ENCODE assay signal across 38 mouse cellular contexts in the genomic region with DNA sequence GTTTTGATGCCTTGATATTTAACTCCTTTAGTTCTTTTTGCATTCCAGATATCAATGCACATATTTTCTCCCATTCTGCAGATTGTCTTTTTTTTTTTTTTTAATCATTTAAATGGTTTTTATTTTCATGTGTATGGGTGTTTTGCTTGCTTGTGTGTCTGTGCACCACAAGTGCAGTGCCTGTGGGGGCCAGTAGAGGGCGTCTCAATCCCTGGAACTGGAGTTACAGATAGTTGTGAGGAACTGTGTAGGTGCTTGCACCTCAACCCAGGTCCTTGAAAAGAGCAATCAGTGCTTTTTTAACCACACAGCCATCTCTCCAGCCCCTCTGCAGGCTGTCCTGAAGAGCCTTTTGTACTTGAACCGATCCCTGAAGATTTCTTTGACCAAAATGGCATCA. TPM values are rescaled to one million over a fixed set of nuclear protein-coding genes. Genes with fewer than 3 reads are reported as not detected.
DNase-seq lines count a peak whose midpoint lies in the region; ATAC-seq and TF ChIP-seq lines count a peak whose summit lies in the region.
"Had no signal": no experiment of that assay in that cellular context is flagged by ENCODE, and none has a peak within 500 bp of the region (broad histone marks: within the 10 kb centered on the region; RNA-seq: fewer than 3 reads in every experiment).

No protein-coding gene starts in this region.

- no peak for DNase-seq in layer of hippocampus, adult 2 months (ENCODE audit: low spot score in 2 of 2)
- no peak for DNase-seq in layer of hippocampus, postnatal 14 days (ENCODE audit: low spot score in 2 of 2)
- DNase-seq in testis, postnatal 10 days (ENCODE audit: low spot score): no peak
- peak; percentile 50 for DNase-seq in ZHBTc4 (ENCODE audit: low read depth, low spot score)
- DNase-seq in stomach, postnatal 0 days (ENCODE audit: low spot score): no peak
- DNase-seq in embryo, embryonic 10 days (ENCODE audit: low spot score): no peak
- no peak for DNase-seq in thymus, adult 18-20 months
- DNase-seq: B cell, adult 2 months; cerebellum, adult 11-12 months; cerebellum, adult 9-11 months; gastrocnemius, postnatal 14 days; heart, adult 11 months; heart, postnatal 4 days; kidney, postnatal 25 days; layer of hippocampus, postnatal 36 days; right cerebral cortex, adult 18-20 months; thymus, postnatal 14 days had no signal

- no peak for TF ChIP-seq EP300 in stomach, postnatal 0 days (optimal IDR thresholded peaks at IDR 0.05)

- no peak overlapping the region for H3K4me2 ChIP-seq in stomach, postnatal 0 days (replicated peaks; ENCODE audit: low read depth)
- H3K4me2 ChIP-seq: embryonic facial prominence, embryonic 13.5 days; heart, embryonic 11.5 days; hindbrain, embryonic 13.5 days; kidney, embryonic 15.5 days; limb, embryonic 12.5 days; liver, embryonic 15.5 days; lung, embryonic 15.5 days; midbrain, embryonic 11.5 days; neural tube, embryonic 12.5 days had no signal

- H3K27me3 ChIP-seq in testis, adult 2 months (ENCODE audit: control insufficient read depth, insufficient read depth, low read length): no peaks in the 10 kb centered on the region
- no peaks in the 10 kb centered on the region for H3K27me3 ChIP-seq in stomach, postnatal 0 days (ENCODE audit: control insufficient read depth, insufficient read depth, low read length)
- H3K27me3 ChIP-seq: lung, embryonic 15.5 days had no signal

- TF ChIP-seq CTCF in layer of hippocampus, adult 2 months (conservative IDR thresholded peaks at IDR 0.05): peak; percentile 40
- TF ChIP-seq CTCF in testis, adult 2 months (IDR thresholded peaks at IDR 0.05; ENCODE audit: control insufficient read depth, insufficient read depth, insufficient replicate concordance, low read depth, low read length): peak; percentile 59; the same call in 1 of the 2 replicates
- peak; percentile 15; the same call in 1 of the 2 replicates for TF ChIP-seq CTCF in stomach, postnatal 0 days (IDR thresholded peaks at IDR 0.05; ENCODE audit: low read depth)

- H3K4me1 ChIP-seq in testis, adult 2 months (ENCODE audit: control insufficient read depth, insufficient read depth, low read length): peaks cover 2% of the 10 kb centered on the region
- H3K4me1 ChIP-seq in stomach, postnatal 0 days (replicated peaks; ENCODE audit: control insufficient read depth, insufficient read depth): no peaks in the 10 kb centered on the region
- H3K4me1 ChIP-seq: embryonic facial prominence, embryonic 13.5 days; limb, embryonic 12.5 days; liver, embryonic 15.5 days; lung, embryonic 15.5 days; neural tube, embryonic 12.5 days had no signal

- H3K4me3 ChIP-seq in layer of hippocampus, adult 2 months: no peak overlapping the region
- H3K4me3 ChIP-seq in testis, adult 2 months (ENCODE audit: control insufficient read depth, low read depth, low read length): no peak overlapping the region
- H3K4me3 ChIP-seq in stomach, postnatal 0 days (ENCODE audit: low read depth, low read length): no peak overlapping the region
- H3K4me3 ChIP-seq: embryonic facial prominence, embryonic 13.5 days; forebrain, embryonic 10.5 days; hindbrain, embryonic 13.5 days; kidney, embryonic 15.5 days; limb, embryonic 12.5 days; liver, embryonic 15.5 days; lung, embryonic 15.5 days; neural tube, embryonic 12.5 days had no signal

- H3K9ac ChIP-seq in stomach, postnatal 0 days (ENCODE audit: low read length): no peak overlapping the region
- H3K9ac ChIP-seq: embryonic facial prominence, embryonic 13.5 days; hindbrain, embryonic 13.5 days; kidney, embryonic 15.5 days; limb, embryonic 12.5 days; liver, embryonic 15.5 days; lung, embryonic 15.5 days; neural tube, embryonic 12.5 days had no signal

- no peaks in the 10 kb centered on the region for H3K36me3 ChIP-seq in testis, adult 2 months (ENCODE audit: control insufficient read depth, insufficient read depth, low read length)
- H3K36me3 ChIP-seq in stomach, postnatal 0 days (ENCODE audit: control insufficient read depth, insufficient read depth, low read length): no peaks in the 10 kb centered on the region
- H3K36me3 ChIP-seq: embryonic facial prominence, embryonic 13.5 days; forebrain, embryonic 10.5 days; G1E; hindbrain, embryonic 13.5 days; kidney, embryonic 15.5 days; limb, embryonic 12.5 days; liver, embryonic 15.5 days; lung, embryonic 15.5 days; neural tube, embryonic 12.5 days had no signal

- no peak overlapping the region for H3K27ac ChIP-seq in layer of hippocampus, adult 2 months
- no peak overlapping the region for H3K27ac ChIP-seq in testis, adult 2 months (ENCODE audit: control insufficient read depth, insufficient read depth, low read depth, low read length)
- no peak overlapping the region for H3K27ac ChIP-seq in stomach, postnatal 0 days (replicated peaks)
- H3K27ac ChIP-seq: embryonic facial prominence, embryonic 13.5 days; forebrain, embryonic 10.5 days; hindbrain, embryonic 13.5 days; kidney, embryonic 15.5 days; limb, embryonic 12.5 days; liver, embryonic 15.5 days; lung, embryonic 15.5 days; neural tube, embryonic 12.5 days had no signal

- ATAC-seq in stomach, postnatal 0 days (ENCODE audit: low FRiP score, low TSS enrichment): no peak
- ATAC-seq: forebrain, embryonic 16.5 days; intestine, postnatal 0 days; midbrain, embryonic 16.5 days; Patski had no signal

- H3K9me3 ChIP-seq in stomach, postnatal 0 days (ENCODE audit: control insufficient read depth, low read length): no peaks in the 10 kb centered on the region
- H3K9me3 ChIP-seq: embryonic facial prominence, embryonic 13.5 days; hindbrain, embryonic 13.5 days; kidney, embryonic 15.5 days; limb, embryonic 12.5 days; liver, embryonic 15.5 days; lung, embryonic 15.5 days; neural tube, embryonic 12.5 days had no signal

- TF ChIP-seq POLR2A in testis, adult 2 months (IDR thresholded peaks at IDR 0.05; ENCODE audit: control insufficient read depth, low read depth, low read length): no peak

- WGBS in stomach, postnatal 0 days: 60% methylated on average over 2 of the region's 2 CpGs

RNA-seq across cellular contexts. Expression of a gene that starts 20.0 kb away (rescaled TPM):
- under 1 TPM; 0.20 to 0.52 TPM for total RNA-seq in layer of hippocampus, adult 2 months (2021)
- total RNA-seq in layer of hippocampus, postnatal 14 days (2021): under 1 TPM; 0.72 to 0.97 TPM
- not detected in 2 replicates for polyA plus RNA-seq in testis, adult 2 months (2012; rRNA removed)
- polyA plus RNA-seq in stomach, postnatal 0 days (2015; fragmentation: Nextera tagmentation; extraction: Ambion mirVana): not detected in 2 replicates
- total RNA-seq: adrenal gland, adult 18-20 months; G1E; gastrocnemius, postnatal 14 days; heart, postnatal 4 days; megakaryocyte, adult 5-6 weeks had no signal
- polyA plus RNA-seq: embryonic facial prominence, embryonic 13.5 days; G1E; heart, embryonic 11.5 days; heart, embryonic 16.5 days; intestine, postnatal 0 days; kidney, embryonic 15.5 days; limb, embryonic 12.5 days; liver, embryonic 15.5 days; lung, embryonic 15.5 days; Patski; spleen, adult 2 months; urinary bladder, adult 2 months had no signal
